Mouse (Mus musculus) limb, embryonic 10.5 days (tissue): ENCODE measurements around the gene Tie1. TPM values are rescaled to one million over a fixed set of nuclear protein-coding genes. Genes with fewer than 3 reads are reported as not detected.
"Not testable (repeated sequence)": the region's sequence is repeated elsewhere in the genome, so short reads cannot be mapped to it uniquely, and the experiment has no call there.

Experiments used
- DNase-seq: peaks from one replicate; pipeline ENCODE4 v3.0.0-alpha.2; 2017; ENCODE audit warnings: low spot score
- H3K27ac ChIP-seq: fragments of 300-500 bp; sonication (generic); 2 replicates; pipeline ENCODE4 v1.5.1; 2016; ENCODE audit warnings: mild to moderate bottlenecking
- H3K27me3 ChIP-seq: fragments of 300-500 bp; sonication (generic); 2 replicates; pipeline ENCODE4 v1.6.1; 2016; ENCODE audit warnings: low read depth, mild to moderate bottlenecking; ENCODE audit not compliant: poor library complexity, severe bottlenecking
- H3K36me3 ChIP-seq: fragments of 300-500 bp; sonication (generic); 2 replicates; pipeline ENCODE4 v1.6.1; 2016; ENCODE audit warnings: mild to moderate bottlenecking, moderate library complexity
- H3K4me1 ChIP-seq: fragments of 300-500 bp; sonication (generic); 2 replicates; pipeline ENCODE4 v1.6.1; 2016
- H3K4me3 ChIP-seq: fragments of 300-500 bp; sonication (generic); 2 replicates; pipeline ENCODE4 v1.5.1; 2016; ENCODE audit warnings: mild to moderate bottlenecking, moderate library complexity
- H3K9me3 ChIP-seq: fragments of 300-500 bp; sonication (generic); replicated peaks from 2 replicates; pipeline ENCODE4 v1.6.1; 2016; ENCODE audit warnings: mild to moderate bottlenecking
- WGBS: fragments of 180-500 bp; shearing (Covaris S2); methylation state at CpG from one replicate; pipeline ENCODE4 v1.1.7; 2016; 5-methylcytosine and 5-hydroxymethylcytosine counted together
- polyA plus RNA-seq: library from polyadenylated mRNA; unstranded; fragments of >200 nt; fragmentation: Nextera tagmentation; extraction: Ambion mirVana; gene quantifications from 2 replicates; pipeline ENCODE4 v1.2.1, GENCODE M21; 2016

Tie1 gene
- polyA plus RNA-seq, 1 experiment from 2014 or later, result 19.4 TPM

DNA sequence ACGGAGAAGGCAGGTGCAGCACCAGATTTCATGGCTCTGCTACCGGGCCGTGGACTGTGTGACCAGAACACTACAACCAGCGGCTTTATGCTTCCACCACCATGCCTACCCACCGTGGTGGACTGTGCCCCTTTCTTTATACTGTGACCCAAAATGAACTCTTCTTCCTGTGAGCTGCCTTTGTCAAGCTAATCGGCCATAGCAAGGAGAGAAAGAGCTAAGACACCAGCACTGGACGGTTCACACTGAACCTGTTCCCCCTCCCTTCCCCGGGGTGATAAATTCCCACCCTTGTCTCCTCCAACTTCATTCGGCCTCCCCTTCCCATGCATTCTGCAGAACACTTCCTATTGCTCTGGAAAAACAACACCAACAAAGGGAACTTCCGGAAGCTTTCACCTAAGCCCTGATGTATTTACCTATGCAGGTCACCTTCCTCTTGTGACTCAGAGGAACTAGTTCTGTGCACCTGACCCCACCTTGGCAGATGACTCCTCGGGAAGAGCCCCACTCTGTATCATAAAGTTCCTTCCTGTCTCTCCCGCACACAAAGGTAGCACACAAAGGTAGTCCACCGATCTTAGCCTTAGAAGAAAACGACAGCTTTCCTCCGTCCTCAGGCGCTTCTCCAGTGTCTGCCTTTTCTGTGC, 27.8 kb upstream of the Tie1 start:
- WGBS, result 50% methylated on average over 16 of the region's 16 CpGs
- no peak for DNase-seq
- no peak overlapping the region for H3K4me3 ChIP-seq
- no peaks in the 10 kb centered on the region for H3K36me3 ChIP-seq
- H3K4me1 ChIP-seq, result peaks cover 16% of the 10 kb centered on the region
- H3K27me3 ChIP-seq, result peaks cover 18% of the 10 kb centered on the region
- no peaks in the 10 kb centered on the region for H3K9me3 ChIP-seq
- H3K27ac ChIP-seq, result no peak overlapping the region

DNA sequence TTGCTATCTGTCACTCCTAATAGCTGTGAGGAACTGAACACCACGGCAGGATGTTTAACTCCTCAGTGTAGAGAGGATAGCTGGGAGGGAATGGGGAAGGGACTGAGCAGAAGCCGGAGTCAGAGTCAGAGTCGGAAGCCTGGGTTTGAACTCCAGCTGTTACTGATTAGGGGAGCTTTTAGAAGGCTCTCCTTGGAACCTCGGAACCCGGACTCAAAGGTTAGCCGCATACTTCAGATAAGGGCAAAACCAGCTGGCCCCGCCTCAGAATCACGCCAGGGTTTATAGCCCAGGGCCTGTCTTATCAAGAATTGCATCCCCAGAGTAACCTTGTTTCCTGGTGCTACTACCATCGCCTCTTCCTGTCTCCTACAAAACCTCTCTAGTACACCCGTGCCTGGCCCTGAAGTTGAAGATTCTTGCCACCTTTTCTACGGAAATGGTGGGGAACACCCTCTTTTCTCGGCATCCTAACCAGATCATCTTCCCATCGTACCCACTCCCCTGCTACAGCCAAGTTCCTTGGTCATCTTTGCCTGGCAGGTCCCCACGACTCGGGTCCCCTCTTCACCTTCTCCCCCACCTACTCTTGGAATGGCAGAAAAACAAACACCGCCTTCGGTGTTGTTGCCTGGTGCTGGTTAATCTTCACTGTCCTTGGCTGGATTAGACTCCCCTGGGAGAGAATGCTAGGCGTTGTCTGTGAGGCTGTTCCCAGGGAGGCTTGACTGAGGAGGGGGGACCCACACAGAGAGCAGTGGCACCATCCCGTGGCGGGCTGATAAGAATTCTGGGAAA, 27.0 kb upstream of the Tie1 start:
- no peak overlapping the region for H3K4me3 ChIP-seq
- H3K27ac ChIP-seq, result no peak overlapping the region
- peak; percentile 45 for DNase-seq
- H3K36me3 ChIP-seq, result no peaks in the 10 kb centered on the region
- H3K27me3 ChIP-seq, result peaks cover 18% of the 10 kb centered on the region
- H3K4me1 ChIP-seq, result peaks cover 16% of the 10 kb centered on the region
- WGBS, result 12% methylated on average over 20 of the region's 20 CpGs
- H3K9me3 ChIP-seq, result no peaks in the 10 kb centered on the region

- Histone ChIP-seq H3K4me1 (0 out of 2 replicates have a peak, but pooled peaks cover 2% of the 10 kb centered on the region), H3K27me3 (no peaks in the 10 kb centered on the region), H3K36me3 (no peaks in the 10 kb centered on the region), H3K27ac (no peak overlapping the region), H3K9me3 (no peaks in the 10 kb centered on the region), H3K4me3 (no peak overlapping the region)
- 18% methylated on average over 6 of the region's 6 CpGs for WGBS
- no peak for DNase-seq
Measured at GRCm38 (mm10) chr4:118509050-118509449, 19.2 kb upstream of the Tie1 start.

GRCm38 (mm10) chr4:118507171-118507570, 17.3 kb upstream of the Tie1 start:
- not testable (repeated sequence) for H3K27me3 ChIP-seq, H3K27ac ChIP-seq, H3K9me3 ChIP-seq, H3K4me3 ChIP-seq, H3K36me3 ChIP-seq, DNase-seq, H3K4me1 ChIP-seq
- WGBS, result 83% methylated on average over 1 of the region's 1 CpGs

DNA sequence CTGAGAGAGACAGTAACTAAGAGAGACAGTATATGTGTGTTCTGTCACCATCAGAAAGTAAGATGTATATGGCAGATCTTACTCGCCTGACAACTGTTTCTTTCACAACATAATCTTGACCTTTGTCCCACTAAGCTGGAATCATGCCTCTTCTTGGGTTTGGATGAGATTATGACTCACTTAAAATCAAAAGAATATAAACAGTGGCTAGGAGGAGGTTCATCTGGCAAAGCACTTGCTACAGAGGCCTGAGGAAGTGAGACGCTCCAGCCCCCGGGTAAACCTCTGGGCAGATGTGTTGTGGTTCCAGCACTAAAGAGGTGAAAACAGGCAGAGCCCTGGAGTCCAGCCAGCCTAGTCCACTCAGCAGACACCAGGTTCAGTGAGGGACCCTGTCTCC, 15.7 kb upstream of the Tie1 start:
- no peak overlapping the region for H3K27ac ChIP-seq
- no peaks in the 10 kb centered on the region for H3K27me3 ChIP-seq
- WGBS, result 83% methylated on average over 3 of the region's 3 CpGs
- H3K36me3 ChIP-seq, result no peaks in the 10 kb centered on the region
- H3K9me3 ChIP-seq, result no peaks in the 10 kb centered on the region
- no peak overlapping the region for H3K4me3 ChIP-seq
- DNase-seq, result no peak
- H3K4me1 ChIP-seq, result peaks cover 2% of the 10 kb centered on the region; the same call in 1 of the 2 replicates

GRCm38 (mm10) chr4:118500792-118501191, 10.9 kb upstream of the Tie1 start:
- Histone ChIP-seq H3K4me3 (no peak overlapping the region), H3K9me3 (no peaks in the 10 kb centered on the region), H3K27ac (no peak overlapping the region), H3K27me3 (no peaks in the 10 kb centered on the region), H3K4me1 (peaks cover 6% of the 10 kb centered on the region), H3K36me3 (no peaks in the 10 kb centered on the region)
- DNase-seq, result no peak
- 63% methylated on average over 9 of the region's 9 CpGs for WGBS

DNA sequence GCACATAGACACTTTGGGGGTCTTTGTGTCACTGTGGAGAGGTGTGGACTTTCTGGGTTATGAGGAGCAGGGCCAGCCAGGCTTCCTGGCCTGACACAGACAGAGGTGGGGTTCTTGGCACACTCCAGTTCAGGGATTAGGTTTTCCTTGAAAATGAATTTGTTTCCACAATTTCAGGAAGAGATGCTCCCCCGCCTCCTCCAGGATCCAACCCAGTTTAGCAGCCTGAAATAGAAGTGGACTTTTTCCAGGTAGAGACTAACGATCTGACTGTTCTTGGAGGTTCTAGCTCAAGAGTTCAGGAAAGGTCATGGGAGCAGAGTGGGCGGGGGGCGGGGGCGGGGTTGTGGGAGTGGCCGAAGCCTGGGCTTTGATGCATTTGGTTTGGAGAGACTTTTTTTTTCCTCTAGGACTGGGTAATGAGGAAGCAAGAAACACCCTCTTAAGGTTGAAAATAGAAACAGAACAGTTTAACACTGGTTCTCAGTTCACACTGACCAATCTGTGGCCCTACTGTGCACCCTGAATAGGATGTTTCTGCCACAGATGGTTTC, 10.4 kb upstream of the Tie1 start:
- no peaks in the 10 kb centered on the region for H3K9me3 ChIP-seq
- no peak overlapping the region for H3K4me3 ChIP-seq
- H3K36me3 ChIP-seq, result no peaks in the 10 kb centered on the region
- peaks cover 6% of the 10 kb centered on the region for H3K4me1 ChIP-seq
- no peak for DNase-seq
- WGBS, result 46% methylated on average over 6 of the region's 6 CpGs
- H3K27me3 ChIP-seq, result no peaks in the 10 kb centered on the region
- no peak overlapping the region for H3K27ac ChIP-seq

- no peak for DNase-seq
Measured at GRCm38 (mm10) chr4:118490461-118490860, 600 bp upstream of the Tie1 start.

GRCm38 (mm10) chr4:118476773-118477530, 12.9 kb downstream of the Tie1 start:
- no peaks in the 10 kb centered on the region for H3K9me3 ChIP-seq
- H3K4me3 ChIP-seq, result no peak overlapping the region
- peaks cover 30% of the 10 kb centered on the region for H3K4me1 ChIP-seq
- DNase-seq, result peak; percentile 53
- WGBS, result 48% methylated on average over 15 of the region's 15 CpGs
- peak overlapping the region; percentile 84 for H3K27ac ChIP-seq
- H3K27me3 ChIP-seq, result no peaks in the 10 kb centered on the region
- H3K36me3 ChIP-seq, result no peaks in the 10 kb centered on the region

More at GRCm38 (mm10) chr4:118490461-118490860, 600 bp upstream of the Tie1 start:
- peaks cover 12% of the 10 kb centered on the region for H3K4me1 ChIP-seq
- no peak overlapping the region for H3K4me3 ChIP-seq
- no peaks in the 10 kb centered on the region for H3K36me3 ChIP-seq
- H3K9me3 ChIP-seq, result no peaks in the 10 kb centered on the region
- WGBS, result 97% methylated on average over 10 of the region's 10 CpGs
- H3K27ac ChIP-seq, result no peak overlapping the region
- H3K27me3 ChIP-seq, result no peaks in the 10 kb centered on the region

DNA sequence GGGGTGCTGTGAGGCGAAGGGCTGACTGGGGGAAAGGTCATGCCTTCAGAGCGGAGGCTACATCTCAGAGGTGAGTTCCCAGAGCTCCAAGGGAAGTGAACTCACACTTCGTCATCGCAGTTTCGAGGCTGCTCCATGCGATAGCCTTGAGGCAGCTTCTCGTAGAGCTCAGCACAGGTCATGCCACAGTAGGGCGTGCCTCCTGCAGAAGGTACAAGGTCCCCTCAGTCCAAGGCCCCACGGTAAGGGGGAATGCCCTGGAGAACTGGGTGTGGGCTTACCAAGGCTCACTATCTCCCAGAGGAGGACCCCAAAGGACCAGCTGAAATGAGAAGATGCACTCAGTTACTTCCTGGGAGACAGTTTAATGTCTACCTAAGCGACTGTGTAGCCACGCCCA, 17.2 kb downstream of the Tie1 start:
- peak overlapping the region; percentile 1; the same call in 1 of the 2 replicates for H3K27ac ChIP-seq
- DNase-seq, result no peak
- no peaks in the 10 kb centered on the region for H3K36me3 ChIP-seq
- no peaks in the 10 kb centered on the region for H3K9me3 ChIP-seq
- WGBS, result 92% methylated on average over 11 of the region's 11 CpGs
- H3K27me3 ChIP-seq, result no peaks in the 10 kb centered on the region
- H3K4me1 ChIP-seq, result peaks cover 45% of the 10 kb centered on the region
- H3K4me3 ChIP-seq, result no peak overlapping the region

DNA sequence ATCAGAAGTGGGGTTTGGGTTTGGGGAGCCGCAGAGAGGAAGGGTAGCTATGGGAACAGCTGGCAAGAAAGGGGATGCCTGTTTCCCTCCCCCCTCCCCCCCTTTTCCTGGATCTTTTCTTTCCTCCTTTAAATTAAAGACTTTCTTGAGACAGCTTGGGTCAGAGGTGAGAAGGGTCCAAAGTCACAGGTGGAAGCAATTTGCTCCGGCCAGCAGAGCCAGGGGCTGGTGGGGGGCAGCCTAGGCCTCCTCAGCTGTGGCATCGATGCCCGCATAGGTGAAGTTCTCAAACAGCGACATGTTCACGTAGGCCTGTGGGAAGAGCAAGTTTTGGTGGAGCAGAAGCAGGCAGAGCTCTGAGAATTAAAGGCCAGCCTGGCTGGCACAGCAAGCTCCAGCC, 18.6 kb downstream of the Tie1 start:
- DNase-seq, result peak; percentile 43
- Histone ChIP-seq H3K27ac (peak overlapping the region; percentile 86), H3K4me1 (peaks cover 31% of the 10 kb centered on the region), H3K27me3 (no peaks in the 10 kb centered on the region), H3K36me3 (no peaks in the 10 kb centered on the region), H3K4me3 (peak overlapping the region; percentile 24), H3K9me3 (no peaks in the 10 kb centered on the region)
- 19% methylated on average over 6 of the region's 6 CpGs for WGBS

- whole genome bisulfite sequencing, result 14% methylated on average over 11 of the region's 11 CpGs
- no peaks in the 10 kb centered on the region for H3K27me3 ChIP-seq
- peak; percentile 54 for DNase-seq
- H3K36me3 ChIP-seq, result no peaks in the 10 kb centered on the region
- peak overlapping the region; percentile 78 for H3K27ac ChIP-seq
- no peaks in the 10 kb centered on the region for H3K9me3 ChIP-seq
- H3K4me3 ChIP-seq, result no peak overlapping the region
- H3K4me1 ChIP-seq, result peaks cover 24% of the 10 kb centered on the region
Measured at GRCm38 (mm10) chr4:118465697-118466163, 24.1 kb downstream of the Tie1 start.
